Mouse (Mus musculus): Measurements from ENCODE around the gene Vars.
"Not testable (repeated sequence)": the region's sequence is repeated elsewhere in the genome, so short reads cannot be mapped to it uniquely, and the experiment has no call there.

Gene Vars

DNA sequence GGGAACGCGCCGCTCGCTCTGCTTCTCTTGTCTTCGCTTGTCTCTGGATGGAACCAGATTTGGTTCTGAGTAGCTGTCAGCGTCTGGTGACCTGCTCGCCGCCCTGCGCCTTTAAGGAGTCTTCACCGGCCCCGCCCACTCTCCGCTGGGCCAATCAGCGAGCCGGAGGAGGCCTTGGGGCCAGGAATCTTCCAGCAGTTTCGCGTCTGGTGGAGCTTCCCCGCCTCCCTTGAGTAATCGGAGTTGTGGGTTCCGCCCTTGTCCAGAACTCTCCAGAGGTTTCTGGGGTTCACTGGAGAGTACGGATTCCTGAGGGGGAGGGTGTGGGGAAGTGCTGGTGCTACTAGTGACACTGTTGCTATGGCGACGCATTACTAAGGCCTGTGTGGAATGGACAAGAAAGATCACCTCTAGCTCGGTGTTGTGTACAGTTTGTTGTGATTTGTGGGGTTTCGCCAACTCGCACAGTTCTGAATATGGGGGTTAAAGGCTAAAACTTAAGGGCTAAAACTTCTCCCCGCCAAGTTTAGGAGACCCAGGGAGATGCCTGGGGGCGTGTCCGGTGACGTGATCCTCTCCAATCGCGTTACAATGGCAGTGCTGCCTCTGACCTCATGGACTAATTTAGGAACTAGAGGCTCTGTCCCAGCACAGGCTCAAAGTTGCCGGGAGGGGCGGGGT, 28.6 kb upstream of the Vars start, which contains the start of the genes Hspa1a and Hspa1l:
TSS of gene Hspa1a (minus strand) at position 88 of the 681 bp plus-strand sequence.
TSS of gene Hspa1l (plus strand) at position 635 of the 681 bp plus-strand sequence.
- peak; percentile 96 for DNase-seq

GRCm38 (mm10) chr17:34975581-34976492, 24.9 kb upstream of the Vars start:
- no peak for DNase-seq

DNA sequence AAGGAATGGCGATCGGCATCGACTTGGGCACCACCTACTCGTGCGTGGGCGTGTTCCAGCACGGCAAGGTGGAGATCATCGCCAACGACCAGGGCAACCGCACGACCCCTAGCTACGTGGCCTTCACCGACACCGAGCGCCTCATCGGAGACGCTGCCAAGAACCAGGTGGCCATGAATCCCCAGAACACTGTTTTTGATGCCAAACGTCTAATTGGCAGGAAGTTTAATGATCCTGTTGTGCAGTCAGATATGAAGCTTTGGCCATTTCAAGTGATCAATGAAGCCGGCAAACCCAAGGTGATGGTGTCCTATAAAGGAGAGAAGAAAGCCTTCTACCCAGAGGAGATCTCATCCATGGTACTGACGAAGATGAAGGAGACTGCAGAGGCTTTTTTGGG, 23.8 kb upstream of the Vars start:
- DNase-seq, result no peak

DNA sequence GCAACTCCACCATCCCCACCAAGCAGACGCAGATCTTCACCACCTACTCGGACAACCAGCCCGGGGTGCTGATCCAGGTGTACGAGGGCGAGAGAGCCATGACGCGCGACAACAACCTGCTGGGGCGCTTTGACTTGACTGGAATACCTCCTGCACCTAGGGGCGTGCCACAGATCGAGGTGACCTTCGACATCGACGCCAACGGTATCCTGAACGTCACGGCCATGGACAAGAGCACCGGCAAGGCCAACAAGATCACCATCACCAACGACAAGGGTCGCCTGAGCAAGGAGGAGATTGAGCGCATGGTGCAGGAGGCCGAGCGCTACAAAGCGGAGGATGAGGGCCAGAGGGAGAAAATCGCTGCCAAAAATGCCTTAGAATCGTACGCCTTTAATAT, 22.5 kb upstream of the Vars start:
- no peak for DNase-seq

- peak; percentile 29 for DNase-seq
These were observed 21.2 kb upstream of the Vars start for GRCm38 (mm10) chr17:34979631-34980030.

DNA sequence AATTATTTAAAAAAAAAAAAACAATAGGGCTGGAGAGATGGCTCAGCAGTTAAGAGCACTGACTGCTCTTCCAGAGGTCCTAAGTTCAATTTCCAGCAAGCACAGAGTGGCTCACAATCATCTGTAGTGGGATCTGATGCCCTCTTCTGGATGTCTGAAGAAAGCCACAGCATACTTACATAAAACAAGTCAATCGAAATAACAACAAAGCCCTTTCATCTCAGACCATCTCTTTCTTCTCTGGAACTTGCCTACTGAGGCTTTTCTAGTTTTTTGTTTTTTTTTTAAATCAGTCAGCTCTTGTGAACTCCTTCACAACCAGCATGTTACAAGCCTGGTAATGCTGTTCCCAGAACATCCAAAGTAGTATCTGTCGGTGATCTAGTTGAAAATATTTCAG, 20.1 kb upstream of the Vars start:
- DNase-seq, result no peak

GRCm38 (mm10) chr17:34981690-34982180, 19.1 kb upstream of the Vars start, which contains the start of gene Lsm2:
TSS of gene Lsm2 (plus strand) at chr17:34981862.
- DNase-seq, result peak; percentile 95

GRCm38 (mm10) chr17:34982328-34982727, 18.5 kb upstream of the Vars start:
- DNase-seq, result no peak

DNA sequence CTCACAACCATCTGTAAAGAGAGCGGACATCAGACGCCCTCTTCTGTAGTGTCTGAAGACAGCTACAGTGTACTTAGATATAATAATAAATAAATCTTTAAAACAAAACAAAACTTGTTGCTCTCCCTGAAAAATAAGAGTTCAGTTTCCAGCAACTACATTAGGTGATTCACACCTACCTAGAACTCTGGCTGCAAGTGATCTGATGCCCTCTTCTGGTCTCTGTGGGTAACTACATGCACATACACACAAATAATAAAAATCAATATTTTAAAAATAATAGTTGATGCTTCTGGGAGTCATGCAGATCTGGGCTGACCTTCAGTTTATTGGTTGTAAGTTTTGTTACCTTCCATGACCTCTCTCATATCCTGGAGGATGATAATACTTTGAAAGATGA, 16.6 kb upstream of the Vars start:
- DNase-seq, result no peak

- no peak for DNase-seq
These were observed 6.0 kb upstream of the Vars start for GRCm38 (mm10) chr17:34994751-34995150.

GRCm38 (mm10) chr17:34995192-34995591, 5.6 kb upstream of the Vars start:
- DNase-seq, result not testable (repeated sequence)

- not testable (repeated sequence) for DNase-seq
These were observed 4.9 kb upstream of the Vars start for GRCm38 (mm10) chr17:34995927-34996326.

DNA sequence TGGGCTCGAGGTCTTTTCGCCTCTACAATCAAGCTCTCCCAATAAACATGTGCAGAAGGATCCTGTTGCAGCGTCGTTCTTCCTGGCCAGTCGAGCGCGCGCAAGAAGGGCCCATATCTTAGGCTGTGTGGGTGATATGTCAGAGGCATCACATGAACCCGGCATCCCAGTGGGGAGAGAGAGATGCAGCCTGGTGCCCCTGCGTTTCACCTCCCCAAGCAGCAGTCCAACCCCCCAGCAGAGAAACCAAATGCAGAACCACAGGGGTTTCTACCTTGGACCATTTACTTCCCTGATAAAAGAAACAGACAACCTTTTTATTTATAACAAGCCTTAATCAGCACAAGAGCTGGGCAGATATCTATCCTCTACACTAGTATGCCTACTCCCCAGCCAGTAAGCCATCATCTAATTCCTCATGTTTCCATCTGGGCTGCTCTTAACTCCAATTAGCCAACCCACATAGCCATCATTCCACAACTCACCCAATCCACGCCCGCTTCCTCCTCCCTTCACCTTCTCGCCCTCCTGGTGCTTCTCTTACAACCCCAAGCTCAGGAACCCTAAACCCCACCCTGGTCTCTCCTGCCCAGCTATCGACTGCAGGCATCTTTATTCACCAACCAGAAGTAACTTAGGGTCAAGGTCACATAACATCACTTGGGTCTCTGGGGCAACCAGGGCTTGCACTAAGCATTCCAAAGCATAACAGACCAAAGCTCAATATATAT, 4.2 kb upstream of the Vars start:
- no peak for DNase-seq

DNA sequence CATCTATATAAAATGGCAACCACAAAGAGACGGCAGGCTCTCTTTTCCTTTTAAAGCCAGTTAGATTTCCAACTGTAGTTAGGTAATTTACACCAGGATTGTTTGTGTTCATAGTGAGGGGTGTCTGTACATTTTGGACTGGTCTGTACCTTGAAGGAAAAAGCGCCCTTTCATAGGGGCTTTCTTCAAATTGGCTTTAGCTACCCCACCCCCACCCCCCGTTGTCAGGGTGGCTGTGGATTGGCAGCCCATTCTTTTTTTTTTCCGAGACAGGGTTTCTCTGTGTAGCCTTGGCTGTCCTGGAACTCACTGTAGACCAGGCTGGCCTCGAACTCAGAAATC, 3.7 kb upstream of the Vars start:
- no peak for DNase-seq

DNA sequence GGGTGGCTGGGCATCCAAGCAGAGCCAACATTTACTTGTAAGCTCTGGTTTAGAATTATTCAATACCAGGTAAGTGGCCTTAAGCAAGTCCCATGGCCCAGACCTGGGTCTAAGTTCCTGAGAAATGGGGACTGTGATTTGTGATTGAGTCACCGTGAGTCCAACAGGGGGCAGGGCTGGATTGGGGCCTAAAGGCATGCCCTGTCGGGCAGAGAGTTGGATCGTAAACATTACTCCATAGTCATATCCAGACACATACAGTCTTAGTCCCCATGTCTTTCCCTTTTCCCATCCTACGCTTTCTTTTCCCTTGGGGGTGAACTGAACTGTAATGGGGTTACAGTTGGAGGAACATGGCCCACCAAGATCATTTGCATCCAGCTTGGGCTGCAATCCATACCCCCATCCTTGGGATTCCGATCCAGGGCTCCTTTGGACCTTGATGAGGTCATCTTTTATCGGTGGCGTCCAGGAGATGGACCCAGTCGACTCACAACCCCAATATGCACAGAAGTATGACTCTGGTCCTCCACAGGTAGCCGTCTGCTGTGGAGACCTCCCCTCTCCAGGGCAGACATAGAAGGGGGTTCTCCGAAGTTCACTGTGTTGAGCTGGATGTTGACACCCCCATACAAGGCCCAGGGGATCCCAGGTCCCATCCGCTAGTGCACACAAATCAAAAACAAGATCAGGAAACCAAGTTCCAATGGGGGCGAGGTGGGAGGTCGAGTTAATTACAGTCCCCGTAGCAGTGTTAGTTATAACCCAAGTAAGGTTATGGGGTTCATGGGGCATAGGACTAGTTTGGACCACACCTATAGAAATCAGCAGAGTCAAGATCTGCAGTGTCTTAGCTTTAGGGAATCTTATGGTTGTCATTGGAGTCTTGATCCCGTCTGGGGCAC, 2.0 kb upstream of the Vars start:
- no peak for DNase-seq

- not testable (repeated sequence) for DNase-seq
These were observed 693 bp upstream of the Vars start for GRCm38 (mm10) chr17:34999871-35000716.

GRCm38 (mm10) chr17:35001452-35002152, 815 bp downstream of the Vars start:
- no peak for DNase-seq

DNA sequence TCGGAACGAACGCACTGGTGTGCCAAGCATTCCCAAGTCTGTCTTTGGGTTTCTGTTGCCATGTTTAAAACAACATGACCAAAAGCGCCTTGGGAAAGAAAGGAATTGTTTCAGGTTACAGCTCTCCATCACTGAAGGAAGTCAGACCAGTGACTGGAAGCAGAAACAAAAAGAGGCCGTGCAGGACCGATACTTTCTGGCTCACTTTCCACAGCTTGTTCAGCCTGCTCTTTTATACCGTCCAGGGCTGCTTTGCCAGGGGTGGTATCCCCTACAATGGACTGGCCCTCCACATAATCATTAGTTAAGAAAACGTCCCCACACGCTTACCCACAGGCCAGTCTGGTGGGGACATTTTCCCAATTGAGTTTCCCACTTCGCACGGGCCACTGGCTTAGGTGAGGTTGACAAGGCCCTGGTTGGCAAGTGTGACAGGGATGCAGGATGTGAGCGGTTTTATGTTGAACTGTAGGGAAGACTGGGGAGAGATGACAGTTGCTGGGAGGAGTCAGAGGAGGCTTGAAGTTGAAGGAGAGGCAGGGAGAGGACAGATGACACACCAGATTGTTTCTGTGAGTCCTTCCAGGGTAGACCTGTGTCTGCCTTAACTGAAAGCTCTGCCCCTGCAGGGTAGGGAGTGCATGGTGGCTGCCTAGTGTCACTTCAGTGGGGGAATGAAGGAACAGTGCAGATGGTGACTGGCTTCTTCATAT, 1.5 kb downstream of the Vars start:
- no peak for DNase-seq

DNA sequence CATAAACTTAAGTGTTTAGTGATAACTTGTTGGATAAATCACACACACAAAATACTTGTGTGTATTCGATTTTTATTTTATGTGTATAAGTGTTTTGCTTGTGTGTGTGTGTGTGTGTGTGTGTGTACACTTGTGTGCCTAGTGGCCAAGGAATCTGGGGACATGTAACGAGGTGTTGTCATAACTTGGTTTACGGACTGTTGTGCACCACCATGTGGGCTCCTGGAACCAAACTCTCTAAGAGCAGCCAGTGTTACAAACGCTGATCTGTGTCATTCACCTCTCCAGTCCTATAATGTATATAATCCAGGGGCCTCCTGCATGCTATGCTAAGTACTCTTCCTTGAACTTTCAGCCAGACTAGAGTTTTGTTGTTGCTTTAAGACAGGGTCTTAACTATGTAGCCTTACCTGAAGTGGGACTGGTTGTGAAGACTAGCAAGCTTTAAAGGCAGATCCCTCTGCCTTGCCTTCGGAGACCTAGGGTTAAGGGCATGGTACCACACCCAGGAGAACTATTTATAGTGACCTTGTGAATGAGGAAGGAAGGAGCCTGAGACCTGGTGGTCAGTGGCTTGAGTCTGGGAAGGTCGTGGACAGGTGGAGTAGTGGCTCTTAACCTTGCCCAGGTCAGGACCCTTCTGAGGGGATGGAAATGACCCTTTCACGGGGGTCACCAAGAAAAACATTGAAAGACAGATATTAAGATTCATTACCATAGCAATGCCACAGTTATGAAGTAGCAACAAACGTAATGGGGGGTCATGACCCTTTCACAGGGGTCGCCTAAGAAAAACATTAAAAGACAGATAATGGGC, 2.4 kb downstream of the Vars start:
- DNase-seq, result no peak
